Mouse (Mus musculus): ENCODE measurements around the gene Tlcd1. TPM values are rescaled to one million over a fixed set of nuclear protein-coding genes. Genes with fewer than 3 reads are reported as not detected.
"Not testable (repeated sequence)": the region's sequence is repeated elsewhere in the genome, so short reads cannot be mapped to it uniquely, and the experiment has no call there.

Tlcd1 gene
- polyA plus RNA-seq, 1 experiment from 2014 or later: 16.7 TPM

DNA sequence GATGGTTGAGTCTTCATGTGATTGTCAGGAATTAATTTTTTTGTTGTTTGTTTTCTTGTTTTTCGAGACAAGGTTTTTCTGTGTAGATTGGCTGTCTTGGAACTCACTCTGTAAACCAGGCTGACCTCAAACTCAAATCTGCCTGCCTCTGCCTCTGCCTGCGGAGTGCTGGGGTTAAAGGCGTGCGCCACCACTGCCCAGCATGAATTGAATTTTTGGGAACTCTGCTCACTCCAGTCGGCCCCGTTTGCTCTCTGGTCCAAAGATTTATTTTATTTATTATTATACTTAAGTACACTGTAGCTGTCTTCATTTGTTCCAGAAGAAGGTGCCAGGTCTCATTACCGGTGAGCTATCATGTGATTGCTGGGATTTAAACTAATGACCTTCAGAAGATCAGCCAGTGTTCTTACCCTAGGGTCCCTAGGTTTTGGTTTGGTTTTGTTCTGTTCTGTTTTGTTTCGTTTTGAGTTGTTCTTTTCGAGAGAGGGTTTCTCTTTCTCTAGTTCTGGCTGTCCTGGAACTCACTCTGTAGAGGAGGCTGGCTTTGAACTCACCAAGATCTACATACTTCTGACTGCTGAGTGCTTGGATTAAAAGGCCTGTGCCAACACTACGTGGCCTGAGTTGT, 7.5 kb downstream of the Tlcd1 start:
- no peak for ATAC-seq (ENCODE audit: low read depth)
- H3K27me3 ChIP-seq (ENCODE audit: control insufficient read depth, insufficient read depth, low read length): no peaks in the 10 kb centered on the region
- no peak overlapping the region; the same call in 1 of the 2 replicates for H3K27ac ChIP-seq (ENCODE audit: low read depth, low read length)
- peak overlapping the region; percentile 71 for H3K4me2 ChIP-seq (ENCODE audit: low read depth, low read length)
- H3K4me3 ChIP-seq (ENCODE audit: low read depth, low read length): peak overlapping the region; percentile 91; the same call in 1 of the 2 replicates
- WGBS: 51% methylated on average over 10 of the region's 10 CpGs
- H3K36me3 ChIP-seq (ENCODE audit: control insufficient read depth, insufficient read depth, low read length): peaks cover 24% of the 10 kb centered on the region
- H3K9me3 ChIP-seq (ENCODE audit: control insufficient read depth, low read length): no peaks in the 10 kb centered on the region
- peak overlapping the region; percentile 92; the same call in 1 of the 2 replicates for H3K9ac ChIP-seq (replicated peaks; ENCODE audit: low read depth, low read length)
- peaks cover 19% of the 10 kb centered on the region for H3K4me1 ChIP-seq (ENCODE audit: control insufficient read depth, insufficient read depth, low read length)

DNA sequence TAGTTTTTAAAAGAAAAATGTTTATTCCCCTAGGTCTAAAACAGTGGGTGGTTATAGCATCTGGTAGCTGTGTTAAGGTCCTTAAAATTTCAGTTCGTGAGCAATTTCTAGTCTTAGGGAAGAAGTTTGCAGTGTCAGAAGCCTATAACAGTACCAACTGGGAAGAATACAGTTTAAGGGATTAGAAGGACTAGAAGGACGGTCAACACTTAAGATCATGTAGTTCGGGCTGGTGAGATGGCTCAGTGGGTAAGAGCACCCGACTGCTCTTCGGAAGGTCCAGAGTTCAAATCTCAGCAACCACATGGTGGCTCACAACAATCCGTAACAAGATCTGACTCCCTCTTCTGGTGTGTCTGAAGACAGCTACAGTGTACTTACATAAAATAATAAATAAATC, 8.2 kb downstream of the Tlcd1 start:
- not testable (repeated sequence) for H3K9me3 ChIP-seq (ENCODE audit: control insufficient read depth, low read length); ATAC-seq (ENCODE audit: low read depth); H3K27me3 ChIP-seq (ENCODE audit: control insufficient read depth, insufficient read depth, low read length); H3K27ac ChIP-seq (ENCODE audit: low read depth, low read length); H3K4me2 ChIP-seq (ENCODE audit: low read depth, low read length); H3K4me3 ChIP-seq (ENCODE audit: low read depth, low read length); H3K9ac ChIP-seq (replicated peaks; ENCODE audit: low read depth, low read length)
- 92% methylated on average over 6 of the region's 6 CpGs for WGBS
- H3K4me1 ChIP-seq (ENCODE audit: control insufficient read depth, insufficient read depth, low read length): peaks cover 12% of the 10 kb centered on the region; the same call in 1 of the 2 replicates
- H3K36me3 ChIP-seq (ENCODE audit: control insufficient read depth, insufficient read depth, low read length): peaks cover 18% of the 10 kb centered on the region

DNA sequence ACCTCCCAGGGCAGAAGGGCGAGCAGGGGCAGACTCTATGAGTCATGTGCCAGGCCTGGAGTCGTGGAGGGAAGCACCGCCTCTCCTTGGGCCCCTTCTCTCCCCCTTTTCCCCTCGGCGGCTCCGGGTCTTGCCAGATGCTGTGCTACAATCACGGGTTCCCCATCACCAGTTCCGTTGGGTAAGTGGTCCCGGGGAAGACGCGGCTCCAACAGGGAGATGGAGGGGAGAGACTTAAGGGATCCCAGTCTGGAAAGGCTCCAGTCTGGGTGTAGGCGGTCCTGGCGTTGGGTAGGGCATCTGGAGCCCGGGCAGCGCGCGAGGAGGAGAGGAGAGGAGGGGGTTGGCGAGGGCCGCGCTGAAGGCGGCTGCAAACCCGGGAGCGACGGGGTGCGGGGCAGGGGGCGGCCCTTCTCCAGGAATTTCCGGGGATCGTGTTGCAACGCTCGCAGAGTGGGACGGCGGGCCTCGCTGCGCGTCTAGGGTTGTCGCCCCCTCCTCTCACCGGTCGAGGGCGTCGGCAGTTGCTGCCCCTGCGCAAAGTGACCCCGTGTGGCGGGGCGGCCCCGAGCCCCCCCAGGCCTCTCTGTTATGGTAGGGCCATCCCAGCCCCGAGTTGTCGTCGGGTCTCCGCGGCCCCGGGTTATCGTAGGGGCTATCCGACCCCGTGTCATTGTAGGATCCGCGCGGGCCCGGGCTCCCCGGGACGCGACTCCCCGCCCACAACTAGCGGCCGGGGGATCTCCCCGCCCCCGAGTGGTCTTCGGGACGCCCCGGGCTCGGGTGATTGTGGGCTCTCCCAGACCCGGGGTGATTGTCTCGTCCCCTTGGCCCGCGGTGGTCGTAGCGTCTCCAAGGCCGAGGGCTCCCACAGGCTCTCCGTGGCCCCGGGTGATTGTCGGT, 12.1 kb downstream of the Tlcd1 start, which contains the start of gene Rab34:
Gene Rab34 (plus strand): TSS at position 100 of the 903 bp plus-strand sequence.
- Histone ChIP-seq H3K36me3 (ENCODE audit: control insufficient read depth, insufficient read depth, low read length) (peaks cover 12% of the 10 kb centered on the region; the same call in 1 of the 2 replicates), H3K9ac (replicated peaks; ENCODE audit: low read depth, low read length) (peak within 1 kb of the TSS; percentile 84), H3K27ac (ENCODE audit: low read depth, low read length) (peak within 1 kb of the TSS; percentile 94), H3K9me3 (ENCODE audit: control insufficient read depth, low read length) (no peaks in the 10 kb centered on the region), H3K4me1 (ENCODE audit: control insufficient read depth, insufficient read depth, low read length) (peaks cover 4% of the 10 kb centered on the region; the same call in 1 of the 2 replicates), H3K27me3 (ENCODE audit: control insufficient read depth, insufficient read depth, low read length) (no peaks in the 10 kb centered on the region), H3K4me2 (ENCODE audit: low read depth, low read length) (peak within 1 kb of the TSS; percentile 42), H3K4me3 (ENCODE audit: low read depth, low read length) (peak within 1 kb of the TSS; percentile 69)
- under 1% methylated on average over 66 of the region's 80 CpGs for WGBS
- peak; percentile 80 for ATAC-seq (ENCODE audit: low read depth)

DNA sequence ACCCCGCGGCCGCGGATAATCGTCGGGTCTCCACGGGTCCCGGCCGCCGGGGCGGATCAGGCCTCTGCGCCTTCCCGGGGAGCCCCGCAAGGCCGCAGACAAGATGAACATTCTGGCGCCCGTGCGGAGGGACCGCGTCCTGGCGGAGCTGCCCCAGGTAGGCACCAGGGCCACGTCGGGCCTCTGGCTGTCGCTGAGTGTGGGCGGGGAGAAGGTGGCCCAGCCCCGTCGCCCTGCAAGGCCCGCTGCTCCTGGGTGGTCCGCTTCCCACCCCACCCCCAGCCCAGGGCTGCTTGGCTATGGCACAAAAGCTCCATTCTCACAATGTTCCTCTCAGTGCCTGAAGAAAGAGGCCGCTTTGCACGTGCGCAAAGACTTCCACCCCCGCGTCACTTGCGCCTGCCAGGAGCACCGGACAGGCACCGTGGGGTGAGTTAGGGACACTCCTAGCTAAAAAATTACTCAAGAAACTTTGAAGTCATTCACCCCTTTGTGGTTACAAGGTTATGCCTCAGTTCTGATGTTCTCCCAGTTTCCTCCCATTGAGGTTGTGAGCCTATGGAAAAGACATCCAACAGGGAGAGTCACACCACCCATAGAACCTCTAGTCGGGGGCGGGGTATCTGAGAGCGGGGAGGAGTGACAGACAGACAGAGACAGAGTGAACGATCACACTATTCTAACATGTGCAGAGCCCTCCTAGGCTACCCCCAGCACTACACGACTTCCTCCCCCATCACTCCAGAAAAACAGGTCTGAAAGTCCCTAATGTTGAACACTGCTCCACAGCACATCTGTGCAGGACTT, 12.9 kb downstream of the Tlcd1 start:
- H3K36me3 ChIP-seq (ENCODE audit: control insufficient read depth, insufficient read depth, low read length): peaks cover 12% of the 10 kb centered on the region; the same call in 1 of the 2 replicates
- H3K27ac ChIP-seq (ENCODE audit: low read depth, low read length): peak overlapping the region; percentile 94
- peak overlapping the region; percentile 42 for H3K4me2 ChIP-seq (ENCODE audit: low read depth, low read length)
- ATAC-seq (ENCODE audit: low read depth): peak; percentile 85
- peaks cover 4% of the 10 kb centered on the region; the same call in 1 of the 2 replicates for H3K4me1 ChIP-seq (ENCODE audit: control insufficient read depth, insufficient read depth, low read length)
- WGBS: under 1% methylated on average over 40 of the region's 42 CpGs
- no peaks in the 10 kb centered on the region for H3K27me3 ChIP-seq (ENCODE audit: control insufficient read depth, insufficient read depth, low read length)
- H3K4me3 ChIP-seq (ENCODE audit: low read depth, low read length): peak overlapping the region; percentile 69
- no peaks in the 10 kb centered on the region for H3K9me3 ChIP-seq (ENCODE audit: control insufficient read depth, low read length)
- H3K9ac ChIP-seq (replicated peaks; ENCODE audit: low read depth, low read length): peak overlapping the region; percentile 84

DNA sequence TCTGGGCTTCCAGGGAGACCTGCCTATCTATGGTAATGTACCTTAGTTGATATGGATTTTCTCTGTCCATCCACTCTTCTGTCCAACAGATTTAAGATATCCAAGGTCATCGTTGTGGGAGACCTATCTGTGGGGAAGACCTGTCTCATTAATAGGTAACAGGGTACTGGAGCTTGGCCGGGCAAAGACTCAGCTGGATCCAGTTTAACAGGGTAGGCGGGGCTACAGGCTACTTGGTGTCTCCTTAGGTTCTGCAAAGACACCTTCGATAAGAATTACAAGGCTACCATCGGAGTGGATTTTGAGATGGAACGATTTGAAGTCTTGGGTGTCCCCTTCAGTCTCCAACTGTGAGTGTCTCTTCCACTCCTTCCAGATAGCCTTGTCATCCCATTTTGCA, 13.5 kb downstream of the Tlcd1 start:
- 75% methylated on average over 6 of the region's 6 CpGs for WGBS
- peak overlapping the region; percentile 42 for H3K4me2 ChIP-seq (ENCODE audit: low read depth, low read length)
- ATAC-seq (ENCODE audit: low read depth): no peak
- peak overlapping the region; percentile 69 for H3K4me3 ChIP-seq (ENCODE audit: low read depth, low read length)
- no peak overlapping the region for H3K9ac ChIP-seq (replicated peaks; ENCODE audit: low read depth, low read length)
- H3K9me3 ChIP-seq (ENCODE audit: control insufficient read depth, low read length): no peaks in the 10 kb centered on the region
- H3K27me3 ChIP-seq (ENCODE audit: control insufficient read depth, insufficient read depth, low read length): no peaks in the 10 kb centered on the region
- H3K27ac ChIP-seq (ENCODE audit: low read depth, low read length): peak overlapping the region; percentile 94
- H3K4me1 ChIP-seq (ENCODE audit: control insufficient read depth, insufficient read depth, low read length): peaks cover 4% of the 10 kb centered on the region; the same call in 1 of the 2 replicates
- H3K36me3 ChIP-seq (ENCODE audit: control insufficient read depth, insufficient read depth, low read length): peaks cover 12% of the 10 kb centered on the region; the same call in 1 of the 2 replicates

DNA sequence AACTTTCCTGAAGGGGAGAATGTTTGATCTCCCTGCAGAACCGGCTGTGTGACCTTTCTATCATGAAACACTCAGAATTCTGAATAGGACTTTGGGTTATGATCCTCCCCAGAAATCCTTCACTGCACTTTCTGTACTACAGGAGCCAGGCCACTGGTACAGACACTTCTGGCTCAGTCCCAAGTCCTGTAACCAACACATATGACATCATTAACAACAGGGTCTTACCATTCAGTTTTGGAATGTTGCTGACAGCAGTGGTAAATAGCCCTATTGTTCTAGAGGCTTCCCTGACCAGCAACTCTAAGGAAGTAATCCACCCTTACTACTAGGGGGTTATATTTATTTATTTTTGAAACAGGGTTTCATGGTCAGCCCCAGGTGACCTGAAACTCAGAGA, 16.6 kb downstream of the Tlcd1 start, which contains the start of gene Proca1:
Gene Proca1 (plus strand): TSS at position 280 of the 400 bp plus-strand sequence.
- ATAC-seq (ENCODE audit: low read depth): no peak

DNA sequence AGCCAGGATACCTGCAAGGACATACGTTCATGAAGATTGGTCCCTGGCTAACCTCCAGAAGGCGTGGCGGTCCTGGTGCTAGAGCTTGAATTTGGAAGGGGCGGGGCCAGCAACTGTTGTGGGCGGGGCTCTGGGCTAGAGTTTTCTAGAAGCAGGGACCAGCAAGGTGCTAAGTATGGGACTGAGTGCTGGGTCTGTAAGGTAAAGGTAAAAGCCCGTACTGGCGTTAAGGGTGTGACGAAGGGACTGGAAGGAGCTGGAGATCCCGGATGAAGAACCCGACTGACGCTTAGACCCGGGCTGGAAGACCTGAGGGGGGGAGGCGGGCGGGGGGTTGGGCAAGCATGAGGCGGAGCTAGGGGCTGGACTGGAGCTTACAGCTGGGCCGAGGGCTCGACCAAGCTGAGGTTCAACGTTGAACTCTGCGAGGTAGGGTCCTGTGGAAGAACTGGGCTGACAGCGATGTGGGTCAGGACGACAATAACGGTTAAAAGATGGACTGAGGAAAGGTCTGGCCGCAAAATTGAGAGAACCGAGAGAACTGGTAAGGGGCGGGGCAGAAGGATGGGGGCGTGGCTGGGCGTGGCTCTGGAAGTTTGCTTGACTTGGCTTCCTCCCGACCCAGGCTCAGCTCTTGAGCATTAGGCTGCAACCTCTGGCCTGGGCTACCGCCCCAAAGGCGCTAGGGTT, 18.0 kb downstream of the Tlcd1 start:
- H3K36me3 ChIP-seq (ENCODE audit: control insufficient read depth, insufficient read depth, low read length): peaks cover 12% of the 10 kb centered on the region; the same call in 1 of the 2 replicates
- peak overlapping the region; percentile 28 for H3K4me2 ChIP-seq (ENCODE audit: low read depth, low read length)
- no peak overlapping the region for H3K9ac ChIP-seq (replicated peaks; ENCODE audit: low read depth, low read length)
- peak; percentile 32; the same call in 1 of the 2 replicates for ATAC-seq (ENCODE audit: low read depth)
- WGBS: 7% methylated on average over 30 of the region's 30 CpGs
- H3K9me3 ChIP-seq (ENCODE audit: control insufficient read depth, low read length): no peaks in the 10 kb centered on the region
- H3K4me1 ChIP-seq (ENCODE audit: control insufficient read depth, insufficient read depth, low read length): peaks cover 4% of the 10 kb centered on the region; the same call in 1 of the 2 replicates
- peak overlapping the region; percentile 18 for H3K4me3 ChIP-seq (ENCODE audit: low read depth, low read length)
- no peaks in the 10 kb centered on the region for H3K27me3 ChIP-seq (ENCODE audit: control insufficient read depth, insufficient read depth, low read length)
- no peak overlapping the region for H3K27ac ChIP-seq (ENCODE audit: low read depth, low read length)

More for the DNA sequence above, 16.6 kb downstream of the Tlcd1 start, which contains the start of gene Proca1:
- no peaks in the 10 kb centered on the region for H3K9me3 ChIP-seq (ENCODE audit: control insufficient read depth, low read length)
- no peak within 1 kb of the TSS for H3K4me3 ChIP-seq (ENCODE audit: low read depth, low read length)
- peaks cover 4% of the 10 kb centered on the region; the same call in 1 of the 2 replicates for H3K4me1 ChIP-seq (ENCODE audit: control insufficient read depth, insufficient read depth, low read length)
- WGBS: 88% methylated on average over 1 of the region's 1 CpGs
- no peak within 1 kb of the TSS for H3K9ac ChIP-seq (replicated peaks; ENCODE audit: low read depth, low read length)
- H3K36me3 ChIP-seq (ENCODE audit: control insufficient read depth, insufficient read depth, low read length): peaks cover 12% of the 10 kb centered on the region; the same call in 1 of the 2 replicates
- peak within 1 kb of the TSS; percentile 28; the same call in 1 of the 2 replicates for H3K4me2 ChIP-seq (ENCODE audit: low read depth, low read length)
- H3K27me3 ChIP-seq (ENCODE audit: control insufficient read depth, insufficient read depth, low read length): no peaks in the 10 kb centered on the region
- H3K27ac ChIP-seq (ENCODE audit: low read depth, low read length): no peak within 1 kb of the TSS

Data from neural tube, embryonic 14.5 days (tissue).